Mouse (Mus musculus) hindbrain, embryonic 14.5 days (tissue): ENCODE results near the gene A930004D18Rik. TPM values are rescaled to one million over a fixed set of nuclear protein-coding genes. Genes with fewer than 3 reads are reported as not detected.
A peak's percentile ranks its signal among the peaks of the same experiment; 100 is the strongest.

ENCODE experiments used
- ATAC-seq: fragments of 200-750 bp; cut with Nextera tagmentation; 2 replicates; pipeline ENCODE4 v1.8.0; 2017; ENCODE audit warnings: moderate number of reproducible peaks, mild to moderate bottlenecking, moderate TSS enrichment, moderate library complexity; ENCODE audit not compliant: low FRiP score
- DNase-seq: peaks from one replicate; pipeline ENCODE4 v3.0.0-alpha.2; 2015; ENCODE audit warnings: low spot score
- H3K27ac ChIP-seq: fragments of 300-500 bp; sonication (generic); 2 replicates; pipeline ENCODE4 v1.5.1; 2014; ENCODE audit warnings: mild to moderate bottlenecking, moderate library complexity
- H3K27me3 ChIP-seq: fragments of 300-500 bp; sonication (generic); 2 replicates; pipeline ENCODE4 v1.6.1; 2014; ENCODE audit warnings: mild to moderate bottlenecking, low read length, mixed read lengths; ENCODE audit not compliant: control insufficient read depth, insufficient read depth
- H3K36me3 ChIP-seq: fragments of 300-500 bp; sonication (generic); replicated peaks from 2 replicates; pipeline ENCODE4 v1.6.1; 2014; ENCODE audit not compliant: control insufficient read depth, insufficient read depth
- H3K4me1 ChIP-seq: fragments of 300-500 bp; sonication (generic); replicated peaks from 2 replicates; pipeline ENCODE4 v1.6.1; 2014; ENCODE audit warnings: antibody characterized with exemption, low read length, mixed read lengths; ENCODE audit not compliant: control insufficient read depth, insufficient read depth
- H3K4me2 ChIP-seq: fragments of 300-500 bp; sonication (generic); replicated peaks from 2 replicates; pipeline ENCODE4 v1.6.1; 2014; ENCODE audit warnings: mild to moderate bottlenecking, moderate library complexity
- H3K4me3 ChIP-seq: fragments of 300-500 bp; sonication (generic); replicated peaks from 2 replicates; pipeline ENCODE4 v1.5.1; 2014; ENCODE audit warnings: mild to moderate bottlenecking, low read length
- H3K9ac ChIP-seq: fragments of 300-500 bp; sonication (generic); 2 replicates; pipeline ENCODE4 v1.6.1; 2014
- H3K9me3 ChIP-seq: fragments of 300-500 bp; sonication (generic); 2 replicates; pipeline ENCODE4 v1.6.1; 2016; ENCODE audit warnings: low read length; ENCODE audit not compliant: control insufficient read depth
- WGBS: fragments of 180-500 bp; shearing (Covaris S2); extraction: QIAGEN DNeasy Blood & Tissue Kit; methylation state at CpG from one replicate; pipeline ENCODE4 v1.1.7; 2014; 5-methylcytosine and 5-hydroxymethylcytosine counted together
- polyA plus RNA-seq: library from polyadenylated mRNA; unstranded; fragments of >200 nt; fragmentation: Nextera tagmentation; extraction: Ambion mirVana; gene quantifications from 2 replicates; pipeline ENCODE4 v1.2.1, GENCODE M21; 2014

The A930004D18Rik gene
- polyA plus RNA-seq, 1 experiment from 2014 or later: 6.3 TPM

GRCm38 (mm10) chr2:18049279-18049821, 11.8 kb upstream of the A930004D18Rik start:
- H3K4me1 ChIP-seq: peaks cover 33% of the 10 kb centered on the region
- peak overlapping the region; percentile 89 for H3K4me3 ChIP-seq
- H3K9me3 ChIP-seq: no peaks in the 10 kb centered on the region
- no peak for DNase-seq
- no peaks in the 10 kb centered on the region for H3K27me3 ChIP-seq
- WGBS: 3% methylated on average over 11 of the region's 11 CpGs
- peak overlapping the region; percentile 100 for H3K9ac ChIP-seq
- H3K27ac ChIP-seq: peak overlapping the region; percentile 100
- H3K36me3 ChIP-seq: no peaks in the 10 kb centered on the region
- no peak for ATAC-seq
- H3K4me2 ChIP-seq: peak overlapping the region; percentile 95

- Histone ChIP-seq H3K9me3 (no peaks in the 10 kb centered on the region), H3K9ac (peak within 1 kb of the TSS; percentile 100), H3K4me3 (peak within 1 kb of the TSS; percentile 89), H3K4me2 (peak within 1 kb of the TSS; percentile 95), H3K27ac (peak within 1 kb of the TSS; percentile 100), H3K36me3 (no peaks in the 10 kb centered on the region), H3K27me3 (no peaks in the 10 kb centered on the region), H3K4me1 (peaks cover 35% of the 10 kb centered on the region)
- 0% methylated on average over 17 of the region's 17 CpGs for WGBS
- DNase-seq: peak; percentile 77
- peak; percentile 77 for ATAC-seq
Observed at GRCm38 (mm10) chr2:18048453-18049075, 11.0 kb upstream of the A930004D18Rik start, which contains the start of gene Skida1. Gene Skida1 (minus strand): TSS chr2:18049051.

GRCm38 (mm10) chr2:18047646-18048452, 10.3 kb upstream of the A930004D18Rik start:
- Histone ChIP-seq H3K9ac (peak overlapping the region; percentile 100), H3K4me2 (peak overlapping the region; percentile 95), H3K9me3 (no peaks in the 10 kb centered on the region), H3K4me3 (peak overlapping the region; percentile 89), H3K36me3 (no peaks in the 10 kb centered on the region), H3K27ac (peak overlapping the region; percentile 100), H3K27me3 (no peaks in the 10 kb centered on the region), H3K4me1 (peaks cover 41% of the 10 kb centered on the region)
- ATAC-seq (peak; percentile 60), DNase-seq (no peak)
- WGBS: under 1% methylated on average over 70 of the region's 70 CpGs

- Histone ChIP-seq H3K9ac (peak overlapping the region; percentile 100), H3K4me1 (peaks cover 49% of the 10 kb centered on the region), H3K36me3 (no peaks in the 10 kb centered on the region), H3K9me3 (no peaks in the 10 kb centered on the region), H3K4me3 (peak overlapping the region; percentile 89), H3K4me2 (peak overlapping the region; percentile 95), H3K27me3 (no peaks in the 10 kb centered on the region), H3K27ac (peak overlapping the region; percentile 100)
- WGBS: under 1% methylated on average over 61 of the region's 64 CpGs
- ATAC-seq (0 out of 2 replicates have a peak, but pooled peaks have one; percentile 19), DNase-seq (no peak)
Observed at GRCm38 (mm10) chr2:18046758-18047645, 9.5 kb upstream of the A930004D18Rik start.

GRCm38 (mm10) chr2:18046186-18046585, 8.6 kb upstream of the A930004D18Rik start:
- Histone ChIP-seq H3K36me3 (no peaks in the 10 kb centered on the region), H3K4me1 (peaks cover 51% of the 10 kb centered on the region), H3K9ac (peak overlapping the region; percentile 100), H3K4me2 (peak overlapping the region; percentile 95), H3K9me3 (no peaks in the 10 kb centered on the region), H3K27me3 (no peaks in the 10 kb centered on the region), H3K27ac (peak overlapping the region; percentile 100), H3K4me3 (peak overlapping the region; percentile 89)
- ATAC-seq (no peak), DNase-seq (no peak)
- WGBS: 0% methylated on average over 4 of the region's 4 CpGs

GRCm38 (mm10) chr2:18045781-18046181, 8.2 kb upstream of the A930004D18Rik start:
- Histone ChIP-seq H3K4me2 (peak overlapping the region; percentile 95), H3K36me3 (no peaks in the 10 kb centered on the region), H3K27me3 (no peaks in the 10 kb centered on the region), H3K27ac (peak overlapping the region; percentile 100), H3K4me3 (peak overlapping the region; percentile 89), H3K9me3 (no peaks in the 10 kb centered on the region), H3K9ac (peak overlapping the region; percentile 100), H3K4me1 (peaks cover 51% of the 10 kb centered on the region)
- 3% methylated on average over 6 of the region's 6 CpGs for WGBS
- ATAC-seq (no peak), DNase-seq (no peak)

- Histone ChIP-seq H3K9ac (peak overlapping the region; percentile 100), H3K4me2 (peak overlapping the region; percentile 95), H3K27ac (peak overlapping the region; percentile 100), H3K9me3 (no peaks in the 10 kb centered on the region), H3K36me3 (no peaks in the 10 kb centered on the region), H3K4me3 (peak overlapping the region; percentile 89), H3K4me1 (peaks cover 51% of the 10 kb centered on the region), H3K27me3 (no peaks in the 10 kb centered on the region)
- 4% methylated on average over 7 of the region's 7 CpGs for WGBS
- no peak for DNase-seq
- no peak for ATAC-seq
Observed at GRCm38 (mm10) chr2:18045143-18045780, 7.7 kb upstream of the A930004D18Rik start.

- Histone ChIP-seq H3K27ac (peak overlapping the region; percentile 81), H3K9ac (peak overlapping the region; percentile 72), H3K36me3 (no peaks in the 10 kb centered on the region), H3K4me2 (peak overlapping the region; percentile 95), H3K27me3 (no peaks in the 10 kb centered on the region), H3K9me3 (no peaks in the 10 kb centered on the region), H3K4me3 (peak overlapping the region; percentile 21), H3K4me1 (peaks cover 60% of the 10 kb centered on the region)
- WGBS: 2% methylated on average over 14 of the region's 14 CpGs
- peak; percentile 70 for ATAC-seq
- DNase-seq: no peak
Observed at GRCm38 (mm10) chr2:18041199-18041885, 3.8 kb upstream of the A930004D18Rik start.
